Mouse (Mus musculus) ovary, postnatal 14 days (tissue): ENCODE data around the gene Odf4.
"Not testable (repeated sequence)": the region's sequence is repeated elsewhere in the genome, so short reads cannot be mapped to it uniquely, and the experiment has no call there.

Source experiments
- DNase-seq: peaks from one replicate; pipeline ENCODE4 v3.0.0; 2022; ENCODE audit warnings: low spot score

The Odf4 gene

DNA sequence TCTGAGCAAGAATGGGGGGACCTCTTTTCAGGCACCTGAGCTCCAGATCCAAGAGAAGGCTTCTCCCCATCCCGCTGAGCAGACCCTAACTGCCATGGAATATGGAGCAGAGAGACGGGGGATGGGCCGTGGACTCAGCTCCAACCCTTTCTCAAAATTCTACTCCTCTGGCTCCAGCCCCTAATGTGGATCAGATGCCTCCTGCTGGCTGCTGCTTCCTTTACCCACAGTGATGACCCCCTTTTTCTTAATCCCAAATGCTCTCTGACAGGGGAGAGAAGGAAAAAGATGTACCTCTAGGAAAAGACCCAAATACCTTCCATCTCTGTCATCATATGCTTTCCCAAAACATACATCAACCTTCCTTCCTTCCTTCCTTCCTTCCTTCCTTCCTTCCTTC lies at the start of gene Odf4:
Gene Odf4 (minus strand): TSS at position 101 of the 400 bp plus-strand sequence.
- no peak for DNase-seq

DNA sequence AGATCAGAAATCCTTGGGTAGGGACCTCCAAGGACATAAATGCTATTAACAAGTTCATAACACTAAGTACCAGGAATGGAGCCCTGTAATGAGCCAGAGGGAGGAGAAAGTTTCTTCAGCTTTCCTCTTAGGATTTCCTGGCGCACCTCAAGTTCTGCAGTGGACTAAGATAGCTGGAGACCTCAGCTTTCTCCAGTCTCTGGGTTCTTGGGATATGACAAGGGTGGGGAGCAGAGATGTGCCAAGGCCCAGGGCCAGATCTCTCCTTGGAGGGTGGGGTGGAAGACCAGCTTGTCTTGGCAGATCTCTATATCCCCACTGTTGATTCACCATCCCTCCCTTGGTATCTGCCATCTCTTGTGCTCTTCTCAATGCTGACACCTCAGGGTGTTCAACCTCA lies 48.7 kb upstream of the Odf4 start:
- DNase-seq: no peak

DNA sequence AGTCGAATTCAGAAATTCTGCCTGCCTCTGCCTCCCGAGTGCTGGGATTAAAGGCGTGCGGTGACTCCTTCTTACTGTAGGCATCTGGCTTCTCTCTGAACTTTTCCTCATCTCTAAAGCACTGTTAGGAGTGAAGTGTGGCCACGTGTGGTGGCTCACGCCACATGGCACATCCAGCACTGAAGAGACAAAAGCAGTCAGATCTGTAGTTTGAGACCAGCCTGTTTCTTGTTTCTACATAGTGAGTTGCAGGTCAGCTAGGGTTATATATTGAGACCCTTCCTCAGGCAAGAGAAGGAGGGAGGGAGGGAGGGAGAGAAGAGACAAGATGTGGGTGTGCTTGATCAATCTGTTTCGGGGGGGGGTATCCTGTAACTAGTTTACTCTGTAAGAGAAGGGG lies 48.2 kb upstream of the Odf4 start, which contains the start of gene Rangrf:
Gene Rangrf (minus strand): TSS at position 101 of the 400 bp plus-strand sequence.
- DNase-seq: no peak

DNA sequence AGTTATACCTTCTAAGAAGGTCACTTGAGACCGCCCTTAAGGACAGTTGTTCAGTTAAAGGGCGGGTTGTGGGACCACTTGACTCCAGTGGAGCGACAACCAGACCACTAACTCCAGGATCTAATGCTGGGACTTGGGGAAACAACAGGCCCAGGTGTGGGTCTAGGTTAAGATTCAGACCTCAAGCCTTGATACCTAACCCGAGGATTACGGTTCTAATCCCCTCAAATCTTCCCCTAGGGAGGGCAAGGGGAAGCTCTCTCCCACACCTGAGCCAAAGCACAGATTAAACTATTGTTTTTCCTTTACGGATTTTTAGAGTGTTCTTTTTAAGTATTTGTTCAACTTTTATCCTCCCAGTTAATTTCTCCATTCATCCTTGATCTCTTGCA lies 47.2 kb upstream of the Odf4 start:
- no peak for DNase-seq

DNA sequence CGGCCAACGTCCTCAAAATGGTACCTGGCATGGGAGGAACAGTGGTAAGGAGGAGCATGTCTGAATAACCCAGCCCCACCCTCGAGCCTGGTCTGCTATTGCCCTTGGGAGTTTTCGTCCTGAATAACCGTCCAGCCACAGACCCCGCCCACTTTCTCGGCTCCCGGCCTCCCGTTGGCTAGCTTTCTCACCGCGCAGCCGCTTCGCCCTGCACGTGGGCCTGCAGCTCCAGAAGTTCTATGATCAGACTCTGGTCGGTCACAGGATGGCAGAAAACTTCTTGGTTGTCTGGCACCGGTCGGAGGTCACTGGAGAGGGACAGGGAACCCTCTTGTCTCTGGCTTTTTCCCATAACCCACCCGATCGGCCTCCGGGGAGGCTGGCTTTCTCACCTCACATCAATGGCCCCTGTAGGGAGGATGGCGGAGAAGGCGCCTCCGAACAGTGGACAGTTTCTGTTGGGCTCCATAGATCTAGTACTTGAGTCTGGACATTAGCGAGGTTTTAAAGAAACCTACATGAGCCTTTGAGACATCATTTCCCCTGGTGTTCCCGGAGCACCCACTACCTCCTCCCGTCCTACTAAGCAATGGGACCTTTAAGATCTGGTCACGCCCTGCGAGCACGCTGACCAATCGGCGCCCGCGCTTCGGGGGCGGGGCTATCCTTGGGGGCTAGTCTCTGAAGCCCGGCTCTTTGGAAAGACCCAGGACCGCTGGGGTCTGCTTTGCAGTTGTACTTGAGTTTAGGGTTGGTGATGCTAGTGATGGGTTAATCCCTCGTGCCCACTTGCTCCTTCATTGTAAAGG lies 46.6 kb upstream of the Odf4 start:
- DNase-seq: peak; percentile 72

DNA sequence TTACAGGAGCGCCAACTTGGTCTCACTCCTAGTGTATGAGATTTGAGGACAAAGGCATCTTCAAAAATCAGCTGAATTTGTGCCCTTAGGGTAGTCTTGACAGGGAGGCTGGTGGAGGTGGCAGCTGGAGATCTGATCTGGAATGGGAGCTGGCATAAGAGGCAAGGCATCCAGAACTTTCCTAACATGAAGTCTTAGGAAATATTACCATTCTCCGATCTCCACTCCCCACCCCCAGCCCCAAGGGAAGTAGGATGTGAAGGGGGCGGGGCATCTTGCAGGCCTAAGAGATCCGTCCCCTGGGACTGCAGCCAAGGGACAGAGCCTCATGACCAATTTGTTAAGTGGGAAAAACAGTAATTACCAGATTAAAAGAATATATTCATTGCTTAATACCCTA lies 43.4 kb upstream of the Odf4 start:
- DNase-seq: no peak

DNA sequence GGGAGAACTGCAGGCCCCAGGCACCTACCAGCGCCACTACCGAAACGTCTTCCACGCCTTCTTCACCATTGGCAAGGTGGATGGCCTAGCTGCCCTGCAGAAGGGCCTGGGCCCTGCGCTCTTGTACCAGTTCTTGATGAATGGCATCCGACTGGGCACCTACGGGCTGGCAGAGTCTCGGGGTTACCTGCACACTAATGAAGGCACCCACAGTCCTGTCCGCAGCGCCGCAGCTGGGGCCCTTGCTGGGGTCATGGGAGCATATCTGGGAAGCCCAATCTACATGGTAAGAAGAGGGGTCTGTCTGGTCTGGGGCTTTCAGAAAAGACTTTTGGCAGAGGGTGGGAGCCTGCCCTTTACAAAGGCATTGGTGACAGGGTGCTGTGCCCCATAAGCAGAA lies 41.9 kb upstream of the Odf4 start:
- no peak for DNase-seq

DNA sequence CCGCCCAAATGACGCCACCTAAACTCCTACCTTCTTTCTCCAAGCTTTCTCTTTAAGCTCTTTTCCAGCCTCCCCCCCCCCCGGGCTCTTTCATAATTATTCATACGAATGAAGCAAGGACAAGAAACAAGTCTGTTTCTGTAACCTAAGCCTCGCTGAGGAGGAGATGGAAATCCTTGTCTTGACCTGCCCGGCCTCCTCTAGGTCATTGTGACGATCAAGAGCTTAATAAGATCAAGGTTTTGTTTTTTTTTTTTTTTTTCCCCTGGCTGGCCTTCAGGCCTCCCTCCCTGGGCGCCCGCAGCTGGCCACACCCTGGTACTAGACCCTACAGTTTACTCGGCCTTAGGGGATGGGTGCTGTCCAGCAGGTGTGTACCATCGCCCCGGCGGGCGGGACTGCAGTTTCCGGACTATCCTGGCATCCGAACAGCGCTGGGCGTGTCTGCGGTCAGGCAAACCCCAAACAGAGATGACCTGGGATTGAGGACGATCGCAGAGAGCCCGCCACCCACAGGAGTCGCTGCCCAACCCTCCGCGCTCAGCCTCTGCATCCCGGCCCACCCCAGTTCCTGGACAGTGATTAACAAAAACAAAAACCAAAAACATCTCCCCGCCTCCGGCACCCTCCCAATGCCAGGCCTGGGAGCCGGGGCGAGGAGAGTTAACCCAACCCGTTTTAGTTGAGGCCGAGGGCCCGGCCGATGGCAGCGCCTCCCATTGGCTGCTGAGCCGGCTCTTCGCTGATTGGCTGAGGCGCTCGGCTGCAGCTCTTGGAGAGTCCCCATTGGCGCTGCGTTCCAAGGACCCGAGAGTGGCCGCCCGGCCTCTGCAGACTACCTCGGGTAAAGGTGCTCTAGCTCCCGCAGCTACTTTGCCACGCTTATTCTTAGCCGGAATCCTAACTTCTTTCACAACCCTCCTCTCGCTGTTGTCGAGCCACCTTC lies 40.7 kb upstream of the Odf4 start, which contains the start of gene Slc25a35:
Gene Slc25a35 (plus strand): TSS at position 795 of the 946 bp plus-strand sequence.
- peak; percentile 79 for DNase-seq

DNA sequence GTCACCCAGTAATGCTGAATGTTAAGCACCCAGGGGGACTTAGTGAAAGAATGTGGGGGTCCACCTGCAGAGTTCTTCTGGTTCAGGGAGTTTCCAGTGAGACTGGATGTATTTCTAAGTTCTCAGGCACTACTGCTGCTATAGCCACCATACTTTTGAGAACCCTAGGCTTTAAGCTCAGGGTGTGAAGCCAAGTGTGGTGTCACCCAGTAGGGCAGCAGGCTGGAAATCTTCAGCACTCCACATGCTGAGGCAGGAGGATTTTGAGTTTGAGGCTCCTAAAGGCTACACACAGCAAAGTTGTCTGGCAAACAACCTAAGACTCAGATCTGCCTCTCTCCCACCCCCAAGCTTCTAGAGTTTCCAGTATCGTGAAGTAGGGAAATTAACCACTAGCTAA lies 39.7 kb upstream of the Odf4 start:
- DNase-seq: no peak

DNA sequence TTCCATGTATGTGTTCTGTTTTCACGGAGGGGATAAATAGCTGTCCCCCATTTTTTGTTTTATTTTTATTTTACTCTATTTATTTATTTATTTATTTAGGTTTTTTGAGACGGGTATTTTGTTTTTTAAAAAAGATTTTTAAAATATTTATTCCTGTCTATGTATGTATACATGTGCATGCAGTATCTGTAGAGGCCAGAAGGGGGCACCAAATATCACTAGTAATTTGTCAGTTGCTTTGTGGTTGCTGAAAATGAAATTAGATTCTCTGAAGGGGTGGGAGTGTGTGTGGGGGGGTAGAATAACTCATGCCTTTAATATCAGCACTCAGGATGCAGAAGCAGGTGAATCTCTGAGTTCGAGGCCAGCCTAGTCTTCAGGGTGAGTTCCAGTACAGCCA lies 39.0 kb upstream of the Odf4 start:
- peak; percentile 42 for DNase-seq

DNA sequence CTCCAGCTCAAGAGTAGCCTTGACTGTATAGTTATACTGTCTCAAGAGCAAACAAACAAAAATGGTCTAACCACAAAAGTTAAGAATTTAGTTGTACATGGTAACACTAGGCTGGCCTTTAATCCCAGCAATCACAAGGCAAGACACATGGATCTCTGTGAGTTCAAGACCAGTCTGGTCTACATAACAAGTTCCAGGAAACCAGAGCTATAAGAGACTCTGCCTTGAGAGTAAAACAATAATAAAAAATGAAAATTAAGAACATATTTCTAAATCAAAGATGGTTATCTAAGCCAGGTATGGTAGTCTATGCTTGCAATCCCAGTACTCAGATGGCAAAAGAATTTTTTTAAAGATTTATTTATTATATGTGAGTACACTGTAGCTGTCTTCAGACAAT lies 38.2 kb upstream of the Odf4 start:
- no peak for DNase-seq

DNA sequence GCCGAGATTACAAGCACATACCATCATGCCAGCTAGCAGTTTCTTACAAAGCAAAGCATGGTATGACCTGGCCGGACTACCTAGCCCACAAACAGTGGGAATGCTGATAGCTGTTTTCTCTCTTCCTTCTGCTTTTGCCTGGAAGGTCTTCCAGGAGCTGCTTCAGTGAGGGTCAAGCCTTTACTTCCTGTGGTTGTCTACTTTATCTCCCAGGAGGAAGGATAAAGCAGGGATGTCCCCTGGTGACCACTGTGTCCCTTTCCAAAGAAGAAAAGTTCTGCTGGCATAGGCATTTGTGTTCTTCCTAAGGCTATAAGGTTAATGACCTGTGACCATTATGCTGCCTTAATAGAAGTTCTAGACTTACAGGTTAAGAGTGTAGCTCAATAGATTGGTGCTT lies 36.5 kb upstream of the Odf4 start:
- no peak for DNase-seq

DNA sequence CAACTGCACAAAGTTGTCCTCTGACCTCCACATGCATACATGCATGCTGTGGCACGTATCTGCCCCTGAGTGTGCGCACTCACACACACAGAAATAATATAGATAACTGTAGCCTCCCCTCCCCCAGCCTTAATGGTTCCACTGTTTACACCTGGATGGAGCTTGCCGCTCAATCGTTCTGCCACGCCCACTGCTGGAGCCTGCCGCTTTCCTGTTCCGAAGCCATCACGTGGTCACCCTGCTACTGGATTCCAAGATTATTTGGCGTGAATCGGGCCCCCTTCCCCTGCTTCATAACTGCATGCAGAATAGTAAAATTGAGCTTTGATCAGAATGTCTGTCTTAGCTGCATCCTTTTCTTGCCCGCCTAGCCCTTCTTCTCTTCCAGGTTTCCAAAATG lies 35.3 kb upstream of the Odf4 start:
- DNase-seq: not testable (repeated sequence)

DNA sequence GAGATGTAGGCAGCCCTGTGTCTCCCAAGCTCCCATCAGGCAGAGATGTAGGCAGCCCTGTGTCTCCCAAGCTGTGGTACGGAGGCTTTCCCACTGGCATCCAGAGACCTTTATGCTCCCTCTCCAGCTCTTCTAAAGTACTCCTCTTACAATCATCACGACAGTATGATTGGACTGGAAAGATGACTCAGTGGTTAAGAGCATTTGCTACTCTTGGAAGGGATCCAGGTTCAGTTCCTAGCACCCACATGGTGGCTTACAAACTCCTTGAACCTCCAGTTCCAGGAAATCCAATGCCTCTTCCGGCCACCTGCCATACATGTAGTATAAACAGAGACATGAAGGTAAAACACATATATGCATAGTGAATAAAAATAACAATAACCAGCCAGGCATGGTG lies 34.7 kb upstream of the Odf4 start:
- DNase-seq: no peak

DNA sequence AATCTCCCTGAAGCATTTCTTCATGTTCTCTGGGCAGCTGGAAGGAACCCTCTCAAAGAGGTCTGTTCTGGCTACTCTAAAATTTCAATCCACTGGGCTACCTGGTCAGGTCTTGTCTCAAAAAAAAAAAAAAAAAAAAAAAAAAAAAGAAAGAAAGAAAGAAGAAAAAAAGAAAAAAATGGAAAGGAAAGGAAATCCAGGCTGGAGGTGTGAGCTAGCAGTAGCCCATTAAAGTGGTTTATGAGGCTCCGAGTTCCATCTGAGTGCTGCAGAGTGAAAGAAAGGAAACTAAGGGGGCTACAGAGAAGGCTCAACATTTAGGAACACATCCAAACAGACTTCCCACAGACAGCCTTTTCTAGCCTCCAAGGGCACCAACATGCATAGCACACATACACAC lies 31.1 kb upstream of the Odf4 start:
- no peak for DNase-seq

DNA sequence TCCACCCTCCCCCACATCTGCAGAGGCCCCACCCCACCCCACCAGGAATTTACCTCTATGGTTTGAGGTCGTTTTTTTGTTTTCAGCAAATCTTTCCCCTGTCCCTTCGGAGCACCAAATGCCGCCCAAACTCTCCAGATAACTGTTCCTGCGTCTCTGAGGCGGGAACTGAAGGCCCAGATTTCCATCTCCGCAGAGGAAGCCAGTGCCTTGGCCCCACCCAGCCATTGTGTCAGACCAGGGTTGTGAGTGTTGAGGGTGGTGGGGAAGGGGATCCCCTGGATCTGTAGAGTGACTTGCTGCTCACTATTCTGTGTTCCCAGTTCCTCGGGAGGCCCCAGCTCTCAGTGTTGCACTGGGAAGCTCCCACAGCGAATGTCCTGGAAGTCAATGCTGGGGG lies 30.4 kb upstream of the Odf4 start, which contains the start of gene Arhgef15:
Gene Arhgef15 (minus strand): TSS at position 173 of the 400 bp plus-strand sequence.
- DNase-seq: no peak

DNA sequence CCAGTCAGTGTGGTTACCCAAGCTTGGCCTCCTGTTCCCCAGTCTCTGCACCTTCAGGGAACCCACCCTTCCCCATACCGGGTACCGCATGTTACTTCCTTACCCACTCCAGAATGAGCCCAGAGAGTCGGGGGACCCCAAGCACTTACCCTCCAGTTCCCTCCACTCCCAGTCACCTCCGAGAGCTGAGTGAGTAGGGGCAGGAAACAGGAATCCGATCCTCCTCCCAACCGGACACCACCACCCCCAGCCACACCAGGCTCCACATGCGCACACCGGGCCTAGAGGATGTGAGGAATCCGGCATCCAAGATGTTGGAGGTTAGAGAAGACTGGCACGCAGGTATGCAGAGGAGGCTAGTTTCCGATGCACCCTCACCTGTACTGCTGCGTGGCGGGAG lies 29.8 kb upstream of the Odf4 start:
- DNase-seq: no peak

DNA sequence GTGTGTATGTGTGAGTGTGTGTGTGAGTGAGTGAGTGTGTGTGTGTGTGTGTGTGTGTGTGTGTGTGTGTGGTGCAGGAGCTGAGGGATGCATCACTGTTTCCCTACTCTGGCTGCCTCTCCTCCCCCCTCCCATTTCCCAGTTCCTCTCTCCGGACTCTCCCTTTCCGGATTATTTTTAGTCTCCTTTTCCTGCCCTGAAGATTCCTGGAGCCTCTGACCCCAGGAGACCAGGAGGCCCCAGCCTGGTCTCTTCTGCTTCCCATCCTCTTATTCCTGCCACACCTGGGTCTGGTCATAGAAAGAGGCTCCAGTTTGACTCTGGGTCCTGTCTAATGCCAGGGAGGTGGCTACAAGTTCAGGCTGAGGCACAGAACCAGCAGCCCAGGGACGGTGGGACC lies 29.2 kb upstream of the Odf4 start:
- DNase-seq: no peak

DNA sequence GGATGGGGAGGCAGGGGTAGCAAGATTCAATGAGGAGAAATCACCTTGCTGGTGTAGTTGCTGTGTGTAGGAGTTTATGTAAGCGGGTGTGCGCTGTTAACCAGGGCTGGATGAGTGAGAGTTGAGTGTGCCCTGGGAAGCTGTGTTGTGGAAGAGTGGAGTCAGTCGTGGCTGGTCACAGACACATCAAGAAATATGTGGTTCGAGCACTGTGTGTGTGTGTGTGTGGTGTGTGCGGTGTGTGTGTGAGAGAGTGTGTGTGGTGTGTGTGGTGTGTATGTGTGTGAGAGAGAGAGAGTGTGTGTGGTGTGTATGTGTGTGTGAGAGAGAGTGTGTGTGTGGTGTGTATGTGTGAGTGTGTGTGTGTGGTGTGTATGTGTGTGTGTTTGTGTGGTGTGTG lies 28.6 kb upstream of the Odf4 start:
- no peak for DNase-seq

DNA sequence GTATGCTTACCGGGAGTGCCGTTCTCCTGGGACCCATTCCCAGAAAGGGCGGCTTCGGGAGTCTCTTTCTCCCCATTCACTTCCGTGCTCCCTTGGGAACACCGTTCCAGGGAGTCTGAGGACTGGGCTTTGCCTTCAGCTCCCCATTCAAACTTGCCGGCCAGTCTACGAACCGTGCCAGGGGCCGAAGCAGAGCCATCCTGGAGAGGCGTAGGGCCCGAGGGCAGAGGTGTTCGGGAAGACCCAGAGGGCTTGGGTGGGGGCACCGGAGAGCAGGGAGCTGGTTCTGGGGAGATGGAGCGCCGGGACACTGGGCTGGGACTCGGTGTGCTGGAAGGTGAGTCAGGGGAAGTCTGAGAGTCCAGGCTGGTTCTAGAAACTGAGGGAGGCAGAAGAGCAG lies 27.5 kb upstream of the Odf4 start:
- no peak for DNase-seq

DNA sequence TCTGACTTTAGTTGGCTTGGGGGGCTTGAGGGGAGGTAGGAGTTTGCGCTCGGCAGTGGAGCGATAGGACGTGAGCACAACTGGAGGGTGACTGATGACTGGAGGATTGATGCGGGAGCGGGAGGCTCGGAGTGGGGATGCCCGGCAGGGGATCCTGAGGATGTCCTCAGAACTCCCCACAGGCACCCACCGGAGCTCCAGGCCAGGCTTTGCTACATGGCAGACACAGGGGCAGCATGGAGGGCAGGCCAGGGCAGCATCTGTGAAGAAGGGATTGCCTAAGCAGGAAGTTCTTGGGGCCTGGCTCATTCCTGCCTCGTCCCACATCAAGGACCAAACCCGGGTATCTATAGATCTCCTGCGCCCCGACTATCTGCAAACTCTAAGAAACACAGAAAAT lies 27.0 kb upstream of the Odf4 start:
- DNase-seq: no peak

DNA sequence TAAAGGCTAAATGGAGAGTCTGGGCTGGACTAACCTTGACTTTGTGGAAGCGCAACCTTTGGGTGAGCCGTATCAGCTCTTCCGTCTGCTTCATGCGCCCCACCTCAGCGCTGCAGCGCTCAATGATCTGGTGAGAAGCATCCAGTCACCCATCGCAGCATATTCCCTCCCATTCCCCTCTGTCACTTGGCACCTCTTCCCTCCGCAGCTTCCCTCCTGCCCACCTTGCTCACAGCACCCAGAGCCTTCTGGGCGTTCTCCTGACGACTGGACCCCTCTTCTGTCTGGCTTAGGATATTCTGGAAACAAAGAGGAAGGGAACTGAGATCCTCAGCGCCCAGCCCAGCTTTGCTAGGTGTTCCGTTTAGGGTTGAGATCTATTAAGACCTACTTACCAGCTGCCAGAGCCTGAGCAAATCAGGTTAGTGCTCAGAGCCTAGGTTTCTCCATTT lies 20.7 kb upstream of the Odf4 start:
- no peak for DNase-seq
